Mouse (Mus musculus) CH12.LX (cell line): ENCODE data around the gene Exd2. TPM values are rescaled to one million over a fixed set of nuclear protein-coding genes. Genes with fewer than 3 reads are reported as not detected.

ENCODE experiments used
- DNase-seq: peaks from one replicate; pipeline ENCODE4 v3.0.0-alpha.2; 2013; ENCODE audit errors: extremely low read depth
- H3K27ac ChIP-seq: 2 replicates; pipeline ENCODE4 v1.5.1; 2012; ENCODE audit warnings: low read depth, mild to moderate bottlenecking, control low read depth, moderate library complexity; ENCODE audit not compliant: insufficient read depth
- H3K27me3 ChIP-seq: replicated peaks from 2 replicates; pipeline ENCODE3; 2012; ENCODE audit warnings: inconsistent platforms
- H3K36me3 ChIP-seq, 2 experiments: replicated peaks in 1 of 2; 2 replicates each; pipeline versions ENCODE3 to v1.6.1; 2012; ENCODE audit warnings: inconsistent platforms in 1 of 2, low read length in 1 of 2, mild to moderate bottlenecking in 1 of 2, mixed read lengths in 1 of 2, moderate library complexity in 1 of 2; ENCODE audit not compliant: control insufficient read depth in 1 of 2, insufficient read depth in 1 of 2
- H3K4me1 ChIP-seq, 2 experiments: 2 replicates each; pipeline ENCODE4 v1.6.1; 2012; ENCODE audit warnings: inconsistent platforms in 1 of 2, moderate library complexity in 1 of 2; ENCODE audit not compliant: insufficient read depth in 2 of 2, control insufficient read depth in 1 of 2
- H3K4me2 ChIP-seq: 2 replicates; pipeline ENCODE4 v1.6.1; 2012; ENCODE audit warnings: low read depth, mild to moderate bottlenecking, control low read depth; ENCODE audit not compliant: poor library complexity, insufficient read depth, severe bottlenecking
- H3K4me3 ChIP-seq, 3 experiments: fragments of 150-350 bp in 1 of 3; sonication (generic) in 1 of 3; replicated peaks in 1 of 3; 2 replicates each; pipeline versions ENCODE3 to v1.5.1; 2011 to 2012; ENCODE audit warnings: low read depth in 2 of 3, low read length in 2 of 3, mild to moderate bottlenecking in 2 of 3, moderate library complexity in 2 of 3, control low read depth in 1 of 3, improper control_type of control experiment in 1 of 3, inconsistent platforms in 1 of 3, mixed read lengths in 1 of 3; ENCODE audit not compliant: poor library complexity in 1 of 3
- H3K79me2 ChIP-seq: replicated peaks from 2 replicates; pipeline ENCODE4 v1.6.1; 2012; ENCODE audit warnings: mild to moderate bottlenecking, moderate library complexity; ENCODE audit not compliant: control insufficient read depth, poor library complexity, insufficient read depth, severe bottlenecking; ENCODE audit errors: extremely low read depth
- H3K9ac ChIP-seq: 2 replicates; pipeline ENCODE4 v1.6.1; 2012; ENCODE audit warnings: low read depth, mild to moderate bottlenecking, control low read depth, moderate library complexity; ENCODE audit not compliant: insufficient read depth
- H3K9me3 ChIP-seq: replicated peaks from 2 replicates; pipeline ENCODE3; 2012; ENCODE audit warnings: low read length, inconsistent platforms, mixed read lengths
- BHLHE40 ChIP-seq: IDR thresholded peaks from 2 replicates; pipeline ENCODE4 v1.6.1; 2011; ENCODE audit warnings: mild to moderate bottlenecking, low read depth, low read length, improper control_type of control experiment
- CHD1 ChIP-seq: IDR thresholded peaks from 2 replicates; pipeline ENCODE4 v1.6.1; 2012; ENCODE audit warnings: low read depth, low read length, improper control_type of control experiment, inconsistent platforms
- CHD2 ChIP-seq: IDR thresholded peaks from 2 replicates; pipeline ENCODE4 v1.6.1; 2011; ENCODE audit warnings: low read length, improper control_type of control experiment
- CTCF ChIP-seq, 2 experiments: IDR thresholded peaks in 1 of 2; conservative IDR thresholded peaks in 1 of 2; 2 replicates each; pipeline ENCODE4 v1.5.1; 2011 to 2012; ENCODE audit warnings: low read depth in 2 of 2, low read length in 2 of 2, improper control_type of control experiment in 1 of 2, inconsistent platforms in 1 of 2, mild to moderate bottlenecking in 1 of 2, moderate library complexity in 1 of 2
- E2F4 ChIP-seq: IDR thresholded peaks from 2 replicates; pipeline ENCODE4 v1.6.1; 2011; ENCODE audit warnings: low read depth, low read length, improper control_type of control experiment; ENCODE audit not compliant: insufficient replicate concordance
- ELF1 ChIP-seq: IDR thresholded peaks from 2 replicates; pipeline ENCODE4 v1.6.1; 2014; ENCODE audit warnings: low read depth, mild to moderate bottlenecking, inconsistent platforms, low read length, improper control_type of control experiment
- EP300 ChIP-seq: IDR thresholded peaks from 2 replicates; pipeline ENCODE4 v1.6.1; 2011; ENCODE audit warnings: low read length, improper control_type of control experiment
- ETS1 ChIP-seq: conservative IDR thresholded peaks from 2 replicates; pipeline ENCODE4 v1.6.1; 2012; ENCODE audit warnings: low read depth, mild to moderate bottlenecking, inconsistent platforms, low read length, improper control_type of control experiment, moderate library complexity
- GABPA ChIP-seq: IDR thresholded peaks from 2 replicates; pipeline ENCODE4 v1.6.1; 2012; ENCODE audit warnings: low read depth, low read length, improper control_type of control experiment, inconsistent platforms; ENCODE audit not compliant: insufficient replicate concordance
- HCFC1 ChIP-seq: IDR thresholded peaks from 2 replicates; pipeline ENCODE4 v1.6.1; 2012; ENCODE audit warnings: low read depth, mild to moderate bottlenecking, inconsistent platforms, low read length, improper control_type of control experiment
- IRF4 ChIP-seq: IDR thresholded peaks from 2 replicates; pipeline ENCODE4 v1.6.1; 2014; ENCODE audit warnings: low read depth, mild to moderate bottlenecking, inconsistent platforms, low read length, improper control_type of control experiment
- JUN ChIP-seq: IDR thresholded peaks from 2 replicates; pipeline ENCODE4 v1.6.1; 2011; ENCODE audit warnings: low read depth, mild to moderate bottlenecking, low read length, improper control_type of control experiment, moderate library complexity; ENCODE audit not compliant: insufficient read depth
- JUND ChIP-seq: conservative IDR thresholded peaks from 2 replicates; pipeline ENCODE4 v1.6.1; 2011; ENCODE audit warnings: low read depth, low read length, improper control_type of control experiment
- KAT2A ChIP-seq: IDR thresholded peaks from 2 replicates; pipeline ENCODE4 v1.6.1; 2012; ENCODE audit warnings: low read length, improper control_type of control experiment, inconsistent platforms; ENCODE audit not compliant: insufficient replicate concordance
- MAFK ChIP-seq: IDR thresholded peaks from 2 replicates; pipeline ENCODE4 v1.6.1; 2011; ENCODE audit warnings: low read length, improper control_type of control experiment; ENCODE audit not compliant: insufficient replicate concordance
- MAX ChIP-seq: IDR thresholded peaks from 2 replicates; pipeline ENCODE4 v1.6.1; 2011; ENCODE audit warnings: low read length, improper control_type of control experiment
- MAZ ChIP-seq: IDR thresholded peaks from 2 replicates; pipeline ENCODE4 v1.6.1; 2012; ENCODE audit warnings: low read depth, mild to moderate bottlenecking, inconsistent platforms, low read length, improper control_type of control experiment, moderate library complexity
- MEF2A ChIP-seq: IDR thresholded peaks from 2 replicates; pipeline ENCODE4 v1.6.1; 2014; ENCODE audit warnings: low read depth, mild to moderate bottlenecking, inconsistent platforms, low read length, improper control_type of control experiment, borderline replicate concordance
- MXI1 ChIP-seq: IDR thresholded peaks from 2 replicates; pipeline ENCODE4 v1.6.1; 2011; ENCODE audit warnings: mild to moderate bottlenecking, low read depth, low read length, improper control_type of control experiment
- MYC ChIP-seq: IDR thresholded peaks from 2 replicates; pipeline ENCODE4 v1.6.1; 2011; ENCODE audit warnings: low read depth, mild to moderate bottlenecking, improper control_type of control experiment, low read length
- NELFE ChIP-seq: IDR thresholded peaks from 2 replicates; pipeline ENCODE4 v1.6.1; 2011; ENCODE audit warnings: low read depth, low read length, improper control_type of control experiment
- NRF1 ChIP-seq: IDR thresholded peaks from 2 replicates; pipeline ENCODE4 v1.6.1; 2014; ENCODE audit warnings: low read depth, mild to moderate bottlenecking, inconsistent platforms, low read length, improper control_type of control experiment, moderate library complexity
- PAX5 ChIP-seq: IDR thresholded peaks from 2 replicates; pipeline ENCODE4 v1.6.1; 2012; ENCODE audit warnings: low read length, inconsistent platforms, mixed read lengths
- POLR2A ChIP-seq: IDR thresholded peaks from 2 replicates; pipeline ENCODE4 v1.6.1; 2011; ENCODE audit warnings: low read depth, mild to moderate bottlenecking, improper control_type of control experiment, low read length
- POLR2AphosphoS2 ChIP-seq: IDR thresholded peaks from 2 replicates; pipeline ENCODE4 v1.6.1; 2011; ENCODE audit warnings: low read depth, low read length, improper control_type of control experiment
- RAD21 ChIP-seq: IDR thresholded peaks from 2 replicates; pipeline ENCODE4 v1.6.1; 2011; ENCODE audit warnings: low read depth, mild to moderate bottlenecking, low read length, improper control_type of control experiment, moderate library complexity
- RCOR1 ChIP-seq: conservative IDR thresholded peaks from 2 replicates; pipeline ENCODE4 v1.6.1; 2012; ENCODE audit warnings: low read depth, mild to moderate bottlenecking, inconsistent platforms, low read length, improper control_type of control experiment
- SIN3A ChIP-seq: IDR thresholded peaks from 2 replicates; pipeline ENCODE4 v1.6.1; 2012; ENCODE audit warnings: low read length, improper control_type of control experiment, inconsistent platforms
- SMC3 ChIP-seq: IDR thresholded peaks from 2 replicates; pipeline ENCODE4 v1.6.1; 2011; ENCODE audit warnings: low read depth, low read length, improper control_type of control experiment
- TBP ChIP-seq: conservative IDR thresholded peaks from 2 replicates; pipeline ENCODE4 v1.6.1; 2011; ENCODE audit warnings: low read depth, low read length, improper control_type of control experiment
- TCF12 ChIP-seq: IDR thresholded peaks from 2 replicates; pipeline ENCODE4 v1.6.1; 2014; ENCODE audit warnings: low read depth, mild to moderate bottlenecking, inconsistent platforms, low read length, improper control_type of control experiment
- UBTF ChIP-seq: IDR thresholded peaks from 2 replicates; pipeline ENCODE4 v1.6.1; 2012; ENCODE audit warnings: low read depth, mild to moderate bottlenecking, inconsistent platforms, low read length, improper control_type of control experiment, moderate library complexity
- USF1 ChIP-seq: IDR thresholded peaks from 2 replicates; pipeline ENCODE4 v1.6.1; 2014; ENCODE audit warnings: low read depth, mild to moderate bottlenecking, inconsistent platforms, low read length, improper control_type of control experiment
- USF2 ChIP-seq: conservative IDR thresholded peaks from 2 replicates; pipeline ENCODE4 v1.6.1; 2011; ENCODE audit warnings: low read depth, low read length, improper control_type of control experiment
- ZC3H11A ChIP-seq: IDR thresholded peaks from 2 replicates; pipeline ENCODE4 v1.6.1; 2012; ENCODE audit warnings: low read depth, mild to moderate bottlenecking, inconsistent platforms, low read length, improper control_type of control experiment
- ZKSCAN1 ChIP-seq: IDR thresholded peaks from 2 replicates; pipeline ENCODE4 v1.6.1; 2012; ENCODE audit warnings: low read depth, inconsistent platforms, low read length, improper control_type of control experiment, borderline replicate concordance
- ZMIZ1 ChIP-seq: IDR thresholded peaks from 2 replicates; pipeline ENCODE4 v1.6.1; 2012; ENCODE audit warnings: low read depth, mild to moderate bottlenecking, inconsistent platforms, low read length, improper control_type of control experiment
- ZNF384 ChIP-seq: IDR thresholded peaks from 2 replicates; pipeline ENCODE4 v1.6.1; 2012; ENCODE audit warnings: low read depth, low read length, improper control_type of control experiment, inconsistent platforms
- dilution Hi-C: fragments of 300-500 bp; cut with MboI; formaldehyde crosslinking; loops from 2 replicates; pipeline ENCODE4 v1.14.3; 2020; ENCODE audit warnings: low sequenced_read_pairs; ENCODE audit not compliant: extremely low pct_unique_long_range_greater_than_20kb, extremely low pct_ligation_motif_present
- in situ Hi-C: fragments of 300-500 bp; cut with MboI; formaldehyde crosslinking; loops from 3 replicates; pipeline ENCODE4 v1.14.3; 2019; ENCODE audit warnings: low sequenced_read_pairs, low pct_ligation_motif_present, low pct_unique_long_range_greater_than_20kb, mixed read lengths
- polyA plus RNA-seq: library from polyadenylated mRNA; unstranded; fragments of >175 nt; gene quantifications from 2 replicates; pipeline ENCODE4 v1.2.1, GENCODE M21; 2012; ENCODE audit warnings: low read depth; ENCODE audit not compliant: insufficient read length
- total RNA-seq, 2 experiments: library from RNA; depleted of rRNA; stranded (reverse); fragments of 300-350 nt in 1 of 2; fragments of >200 nt in 1 of 2; gene quantifications; 2 replicates each; pipeline ENCODE4 v1.2.3; 2012 to 2014

Exd2 gene
- total RNA-seq (2012; rRNA removed) (10.6 and 15.0 TPM in 2 replicates), total RNA-seq (2014; rRNA removed) (11.3 and 12.8 TPM in 2 replicates), polyA plus RNA-seq (8.8 and 11.2 TPM in 2 replicates)

- Histone ChIP-seq H3K27ac (peak within 1 kb of the TSS; percentile 52; the same call in 1 of the 2 replicates), H3K4me1 (peaks cover 0 to 3% of the 10 kb centered on the region in 2 experiments; a peak in 1 of 4 replicates), H3K27me3 (no peaks in the 10 kb centered on the region), H3K36me3 (no peaks in the 10 kb centered on the region), H3K4me2 (peak within 1 kb of the TSS; percentile 85), H3K4me3 (peak within 1 kb of the TSS; percentile 84 to 91 (median 86)), H3K79me2 (0 out of 2 replicates have a peak, but pooled peaks cover 5% of the 10 kb centered on the region), H3K9ac (peak within 1 kb of the TSS; percentile 89), H3K9me3 (peaks cover 3% of the 10 kb centered on the region)
- peak; percentile 65 for TF ChIP-seq IRF4
- TF ChIP-seq MAFK = no peak
- no peak for TF ChIP-seq ZC3H11A
- TF ChIP-seq NELFE = peak; percentile 73
- 0 out of 2 replicates have a peak, but pooled peaks have one; percentile 8 for TF ChIP-seq JUND
- no peak for TF ChIP-seq SMC3
- TF ChIP-seq ZNF384 = no peak
- TF ChIP-seq TBP = peak; percentile 62; the same call in 1 of the 2 replicates
- no peak for TF ChIP-seq CTCF (conservative IDR thresholded peaks at IDR 0.05 in 1 of 2, IDR thresholded peaks at IDR 0.05 in 1 of 2; ENCODE audit: low read depth in 2 of 2, low read length in 2 of 2)
- no peak; the same call in 1 of the 2 replicates for TF ChIP-seq E2F4
- peak; percentile 66; the same call in 1 of the 2 replicates for TF ChIP-seq ZMIZ1
- no peak for TF ChIP-seq USF2
- TF ChIP-seq MAZ = peak; percentile 90
- peak; percentile 71 for TF ChIP-seq POLR2A
- no peak for TF ChIP-seq USF1
- peak; percentile 73 for TF ChIP-seq UBTF
- TF ChIP-seq ETS1 = no peak
- peak; percentile 95 for TF ChIP-seq HCFC1
- TF ChIP-seq BHLHE40 = no peak
- TF ChIP-seq MAX = peak; percentile 88
- peak; percentile 66 for TF ChIP-seq NRF1
- TF ChIP-seq POLR2AphosphoS2 = peak; percentile 51; the same call in 1 of the 2 replicates
- peak; percentile 95 for TF ChIP-seq MXI1
- peak; percentile 77 for TF ChIP-seq SIN3A
- TF ChIP-seq EP300 = no peak
- peak; percentile 31; the same call in 1 of the 2 replicates for TF ChIP-seq GABPA
- TF ChIP-seq MYC = peak; percentile 78; the same call in 1 of the 2 replicates
- TF ChIP-seq CHD1 = peak; percentile 44; the same call in 1 of the 2 replicates
- no peak for TF ChIP-seq ZKSCAN1
- TF ChIP-seq PAX5 = no peak
- peak; percentile 90 for TF ChIP-seq TCF12
- no peak; the same call in 1 of the 2 replicates for TF ChIP-seq RCOR1
- peak; percentile 59; the same call in 1 of the 2 replicates for TF ChIP-seq CHD2
- TF ChIP-seq JUN = no peak
- peak; percentile 89; the same call in 1 of the 2 replicates for TF ChIP-seq KAT2A
- peak; percentile 89 for TF ChIP-seq ELF1
- TF ChIP-seq MEF2A = peak; percentile 83
- TF ChIP-seq RAD21 = no peak
- in situ Hi-C loops = no loop called here
- dilution Hi-C loops = no loop called here
- DNase-seq = peak; percentile 92
These were observed at the start of gene Exd2 for GRCm38 (mm10) chr12:80462942-80463651. Exd2 (plus strand) TSS chr12:80463095.
